ENCODE assay signal across 9 mouse cellular contexts in genomic region chr11:98327136-98328030, GRCm38 (mm10). TPM values are rescaled to one million over a fixed set of nuclear protein-coding genes. Genes with fewer than 3 reads are reported as not detected.
DNase-seq lines count a peak whose midpoint lies in the region; ATAC-seq and TF ChIP-seq lines count a peak whose summit lies in the region.
"Had no signal": no experiment of that assay in that cellular context is flagged by ENCODE, and none has a peak within 500 bp of the region (broad histone marks: within the 10 kb centered on the region; RNA-seq: fewer than 3 reads in every experiment).

No protein-coding gene starts in this region.

- H3K4me3 ChIP-seq in cerebellum, adult 2 months (replicated peaks; ENCODE audit: insufficient read depth, low read depth, low read length), result peak overlapping the region; percentile 93
- H3K4me3 ChIP-seq in spleen, adult 2 months (ENCODE audit: extremely low read depth, insufficient read depth, insufficient read length), result peak overlapping the region; percentile 10; the same call in 1 of the 2 replicates
- H3K4me3 ChIP-seq in intestine, embryonic 16.5 days (ENCODE audit: low read length), result peak overlapping the region; percentile 36
- peak overlapping the region; percentile 43 for H3K4me3 ChIP-seq in neural tube, embryonic 15.5 days (replicated peaks)
- H3K4me3 ChIP-seq: erythroblast, embryonic 14.5 days had no signal

- TF ChIP-seq CTCF in cerebellum, adult 2 months (IDR thresholded peaks at IDR 0.05; ENCODE audit: borderline replicate concordance, insufficient read depth, low read depth, low read length), result no peak
- TF ChIP-seq CTCF in spleen, adult 2 months (IDR thresholded peaks at IDR 0.05; ENCODE audit: extremely low read depth, insufficient read depth, insufficient read length, insufficient replicate concordance), result no peak

- peaks cover 28% of the 10 kb centered on the region for H3K4me1 ChIP-seq in cerebellum, adult 2 months (ENCODE audit: control insufficient read depth, insufficient read depth, low read length)
- H3K4me1 ChIP-seq in spleen, adult 2 months (ENCODE audit: control insufficient read depth, insufficient read depth, insufficient read length), result peaks cover 15% of the 10 kb centered on the region
- peaks cover 20% of the 10 kb centered on the region for H3K4me1 ChIP-seq in intestine, embryonic 16.5 days (ENCODE audit: control insufficient read depth, insufficient read depth, low read length)
- peaks cover 25% of the 10 kb centered on the region for H3K4me1 ChIP-seq in neural tube, embryonic 15.5 days

- H3K27me3 ChIP-seq in cerebellum, adult 2 months (ENCODE audit: control insufficient read depth, insufficient read depth, low read length), result no peaks in the 10 kb centered on the region
- H3K27me3 ChIP-seq in spleen, adult 2 months (ENCODE audit: control insufficient read depth, insufficient read depth, low read length), result peaks cover 48% of the 10 kb centered on the region
- H3K27me3 ChIP-seq in intestine, embryonic 16.5 days (replicated peaks; ENCODE audit: control insufficient read depth, insufficient read depth, low read length), result peaks cover 94% of the 10 kb centered on the region
- peaks cover 94% of the 10 kb centered on the region for H3K27me3 ChIP-seq in neural tube, embryonic 15.5 days (replicated peaks)

- H3K9me3 ChIP-seq in intestine, embryonic 16.5 days (ENCODE audit: control insufficient read depth, low read length), result no peaks in the 10 kb centered on the region
- no peaks in the 10 kb centered on the region for H3K9me3 ChIP-seq in neural tube, embryonic 15.5 days (replicated peaks)

- peak overlapping the region; percentile 99 for H3K27ac ChIP-seq in cerebellum, adult 2 months (ENCODE audit: insufficient read depth, low read length)
- H3K27ac ChIP-seq in spleen, adult 2 months (ENCODE audit: insufficient read depth, low read length), result no peak overlapping the region
- no peak overlapping the region for H3K27ac ChIP-seq in intestine, embryonic 16.5 days (ENCODE audit: low read length)
- peak overlapping the region; percentile 82 for H3K27ac ChIP-seq in neural tube, embryonic 15.5 days (replicated peaks)

- no peak for TF ChIP-seq POLR2A in cerebellum, adult 2 months (IDR thresholded peaks at IDR 0.05; ENCODE audit: borderline replicate concordance, insufficient read depth, low read length)
- no peak for TF ChIP-seq POLR2A in spleen, adult 2 months (IDR thresholded peaks at IDR 0.05; ENCODE audit: low read depth, low read length)

- no peak for ATAC-seq in intestine, embryonic 16.5 days
- no peak for ATAC-seq in neural tube, embryonic 15.5 days (ENCODE audit: low FRiP score)

- H3K9ac ChIP-seq in intestine, embryonic 16.5 days (ENCODE audit: low read depth, low read length), result no peak overlapping the region
- no peak overlapping the region for H3K9ac ChIP-seq in neural tube, embryonic 15.5 days (replicated peaks)

- WGBS in cerebellum, adult 2 months, result 1% methylated on average over 97 of the region's 97 CpGs
- 3% methylated on average over 97 of the region's 97 CpGs for WGBS in spleen, adult 2 months
- 1% methylated on average over 97 of the region's 97 CpGs for WGBS in intestine, embryonic 16.5 days
- WGBS in neural tube, embryonic 15.5 days, result under 1% methylated on average over 96 of the region's 97 CpGs

- no peaks in the 10 kb centered on the region for H3K36me3 ChIP-seq in spleen, adult 2 months (ENCODE audit: control insufficient read depth, insufficient read depth, low read length)
- no peaks in the 10 kb centered on the region for H3K36me3 ChIP-seq in intestine, embryonic 16.5 days (ENCODE audit: control insufficient read depth, insufficient read depth, low read length)
- H3K36me3 ChIP-seq in neural tube, embryonic 15.5 days, result no peaks in the 10 kb centered on the region

- H3K4me2 ChIP-seq in intestine, embryonic 16.5 days (ENCODE audit: low read depth, low read length), result peak overlapping the region; percentile 43
- H3K4me2 ChIP-seq in neural tube, embryonic 15.5 days, result peak overlapping the region; percentile 47

- DNase-seq in cerebellum, adult 2 months, result peak; percentile 71 to 81
- no peak for DNase-seq in cerebellum, adult 11-12 months
- no peak for DNase-seq in spleen, adult 2 months (ENCODE audit: low read depth in 1 of 2, low spot score in 2 of 2)
- no peak for DNase-seq in spleen, adult 18-20 months
- no peak for DNase-seq in layer of hippocampus, adult 9-11 months
- no peak for DNase-seq in right cerebral cortex, postnatal 4 days

RNA-seq across cellular contexts. Expression of gene Neurod2, which starts 2.1 kb away (rescaled TPM):
- 57.4 and 68.4 TPM in 2 replicates for polyA plus RNA-seq in cerebellum, adult 2 months (2012; rRNA removed)
- polyA plus RNA-seq in spleen, adult 2 months (2012; rRNA removed), result not detected in 2 replicates
- 0.05 TPM in 1 of 2 replicates, not detected in the other for polyA plus RNA-seq in intestine, embryonic 16.5 days (2015; fragmentation: Nextera tagmentation; extraction: Ambion mirVana)
- 13.7 and 16.3 TPM in 2 replicates for polyA plus RNA-seq in neural tube, embryonic 15.5 days (2015; fragmentation: Nextera tagmentation; extraction: Ambion mirVana)
- polyA plus RNA-seq: erythroblast, embryonic 14.5 days had no signal

RNA-seq across cellular contexts. Expression of gene Ppp1r1b, which starts 20.8 kb away (rescaled TPM):
- polyA plus RNA-seq in cerebellum, adult 2 months (2012; rRNA removed), result 150 and 173 TPM in 2 replicates
- polyA plus RNA-seq in spleen, adult 2 months (2012; rRNA removed), result 0.27 and 0.44 TPM in 2 replicates
- 91.7 and 92.3 TPM in 2 replicates for polyA plus RNA-seq in intestine, embryonic 16.5 days (2015; fragmentation: Nextera tagmentation; extraction: Ambion mirVana)
- 2.5 and 3.7 TPM in 2 replicates for polyA plus RNA-seq in neural tube, embryonic 15.5 days (2015; fragmentation: Nextera tagmentation; extraction: Ambion mirVana)

RNA-seq across cellular contexts. Expression of gene Stard3, which starts 30.8 kb away (rescaled TPM):
- 53.5 and 56.1 TPM in 2 replicates for polyA plus RNA-seq in cerebellum, adult 2 months (2012; rRNA removed)
- 70.7 and 80.2 TPM in 2 replicates for polyA plus RNA-seq in spleen, adult 2 months (2012; rRNA removed)
- polyA plus RNA-seq in intestine, embryonic 16.5 days (2015; fragmentation: Nextera tagmentation; extraction: Ambion mirVana), result 44.8 and 44.9 TPM in 2 replicates
- 31.6 and 37.6 TPM in 2 replicates for polyA plus RNA-seq in neural tube, embryonic 15.5 days (2015; fragmentation: Nextera tagmentation; extraction: Ambion mirVana)

RNA-seq across cellular contexts. Expression of gene Tcap, which starts 56.2 kb away (rescaled TPM):
- polyA plus RNA-seq in cerebellum, adult 2 months (2012; rRNA removed), result 0.95 and 1.3 TPM in 2 replicates
- 0.42 and 0.43 TPM in 2 replicates for polyA plus RNA-seq in spleen, adult 2 months (2012; rRNA removed)
- polyA plus RNA-seq in intestine, embryonic 16.5 days (2015; fragmentation: Nextera tagmentation; extraction: Ambion mirVana), result 0.28 TPM in 1 of 2 replicates, not detected in the other
- polyA plus RNA-seq in neural tube, embryonic 15.5 days (2015; fragmentation: Nextera tagmentation; extraction: Ambion mirVana), result 1.4 and 1.7 TPM in 2 replicates
- polyA plus RNA-seq: erythroblast, embryonic 14.5 days had no signal

RNA-seq across cellular contexts. Expression of gene Pnmt, which starts 58.9 kb away (rescaled TPM):
- polyA plus RNA-seq in cerebellum, adult 2 months (2012; rRNA removed), result 0.26 and 0.40 TPM in 2 replicates
- polyA plus RNA-seq in spleen, adult 2 months (2012; rRNA removed), result 0.07 TPM in 1 of 2 replicates, not detected in the other
- polyA plus RNA-seq in intestine, embryonic 16.5 days (2015; fragmentation: Nextera tagmentation; extraction: Ambion mirVana), result 0.16 TPM in 1 of 2 replicates, not detected in the other
- 2.2 and 2.9 TPM in 2 replicates for polyA plus RNA-seq in neural tube, embryonic 15.5 days (2015; fragmentation: Nextera tagmentation; extraction: Ambion mirVana)
- polyA plus RNA-seq: erythroblast, embryonic 14.5 days had no signal

Comparison
In these comparisons a context has a peak if more than half of its experiments do, and no peak if none do; other contexts are left out.
1. DNase-seq: peak in cerebellum, adult 2 months (2 of 2); none in cerebellum, adult 11-12 months (single experiment), spleen, adult 2 months (0 of 2), spleen, adult 18-20 months (0 of 2), layer of hippocampus, adult 9-11 months (single experiment) and right cerebral cortex, postnatal 4 days (single experiment).
2. H3K27ac ChIP-seq: peak in cerebellum, adult 2 months (single experiment) and neural tube, embryonic 15.5 days (single experiment); none in spleen, adult 2 months (single experiment) and intestine, embryonic 16.5 days (single experiment).
3. H3K4me3 ChIP-seq: peak in every context shown above with its lines; median percentile 93 in cerebellum, adult 2 months; 43 in neural tube, embryonic 15.5 days; 36 in intestine, embryonic 16.5 days; 10 in spleen, adult 2 months.
4. RNA of gene Neurod2, which starts 2.1 kb away (polyA plus RNA-seq): 57.4 to 68.4 TPM in cerebellum, adult 2 months and 13.7 to 16.3 TPM in neural tube, embryonic 15.5 days; 0.05 TPM in intestine, embryonic 16.5 days and not detected in spleen, adult 2 months; every median in the first group is over 10 times any median in the second.
5. RNA of gene Ppp1r1b, which starts 20.8 kb away (polyA plus RNA-seq): 150 to 173 TPM in cerebellum, adult 2 months and 91.7 to 92.3 TPM in intestine, embryonic 16.5 days; 2.5 to 3.7 TPM in neural tube, embryonic 15.5 days and 0.27 to 0.44 TPM in spleen, adult 2 months; every median in the first group is over 10 times any median in the second.